Comparison of ENCODE assay signal across 9 mouse cellular contexts in the genomic region with DNA sequence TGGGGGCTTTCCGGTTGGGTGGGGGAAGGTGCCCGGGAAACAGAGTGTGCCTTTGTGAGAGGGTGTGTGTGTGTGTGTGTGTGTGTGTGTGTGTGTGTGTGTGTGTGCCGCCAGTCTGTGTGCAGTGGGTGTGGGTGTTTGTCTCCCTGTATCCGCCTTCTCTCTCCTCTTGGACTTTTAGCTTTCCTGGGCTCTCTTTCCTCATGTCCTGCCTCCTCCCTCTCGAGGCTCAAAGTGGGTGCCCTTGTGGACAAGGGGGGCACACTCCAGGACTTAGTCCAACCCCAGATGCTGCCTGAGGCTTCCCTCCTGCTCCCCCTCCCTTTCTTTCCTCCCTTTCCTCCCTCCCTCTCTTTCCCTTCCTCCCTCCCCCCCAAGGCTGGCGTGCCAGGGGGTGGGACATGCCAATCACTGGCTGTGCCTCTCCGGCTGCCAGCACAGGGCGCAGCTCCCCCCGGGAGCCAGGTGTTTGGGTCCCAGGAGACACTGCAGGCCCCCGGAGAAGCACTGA. TPM values are rescaled to one million over a fixed set of nuclear protein-coding genes. Genes with fewer than 3 reads are reported as not detected.
DNase-seq lines count a peak whose midpoint lies in the region; ATAC-seq lines count a peak whose summit lies in the region.
"Had no signal": no experiment of that assay in that cellular context is flagged by ENCODE, and none has a peak within 500 bp of the region (broad histone marks: within the 10 kb centered on the region; RNA-seq: fewer than 3 reads in every experiment).

No protein-coding gene starts in this region.

- no peak overlapping the region for H3K9ac ChIP-seq in kidney, embryonic 16.5 days (replicated peaks; ENCODE audit: low read length)
- H3K9ac ChIP-seq in forebrain, embryonic 14.5 days (ENCODE audit: low read length) = peak overlapping the region; percentile 32; the same call in 1 of the 2 replicates
- H3K9ac ChIP-seq: midbrain, embryonic 12.5 days had no signal

- H3K27ac ChIP-seq in kidney, embryonic 16.5 days (ENCODE audit: low read length) = no peak overlapping the region
- H3K27ac ChIP-seq in forebrain, embryonic 14.5 days (ENCODE audit: low read depth, low read length) = no peak overlapping the region
- H3K27ac ChIP-seq: midbrain, embryonic 12.5 days had no signal

- 0 out of 2 replicates have a peak, but pooled peaks have one; percentile 33 for ATAC-seq in kidney, embryonic 16.5 days (ENCODE audit: low FRiP score, low TSS enrichment)
- peak; percentile 31; the same call in 1 of the 2 replicates for ATAC-seq in forebrain, embryonic 14.5 days

- 41% methylated on average over 10 of the region's 10 CpGs for WGBS in kidney, embryonic 16.5 days
- WGBS in forebrain, embryonic 14.5 days = 41% methylated on average over 8 of the region's 10 CpGs

- H3K4me3 ChIP-seq in kidney, embryonic 16.5 days (ENCODE audit: low read length) = no peak overlapping the region
- H3K4me3 ChIP-seq in forebrain, embryonic 14.5 days (ENCODE audit: low read depth, low read length) = no peak overlapping the region
- H3K4me3 ChIP-seq: midbrain, embryonic 12.5 days had no signal

- peaks cover 8% of the 10 kb centered on the region for H3K4me1 ChIP-seq in kidney, embryonic 16.5 days (ENCODE audit: insufficient read depth, low read length)
- H3K4me1 ChIP-seq in forebrain, embryonic 14.5 days (ENCODE audit: control insufficient read depth, insufficient read depth, low read length) = peaks cover 8% of the 10 kb centered on the region; the same call in 1 of the 2 replicates

- no peak overlapping the region for H3K4me2 ChIP-seq in kidney, embryonic 16.5 days (replicated peaks; ENCODE audit: low read depth, low read length)
- H3K4me2 ChIP-seq in forebrain, embryonic 14.5 days (ENCODE audit: low read length) = peak overlapping the region; percentile 24
- H3K4me2 ChIP-seq: midbrain, embryonic 12.5 days had no signal

- H3K27me3 ChIP-seq in kidney, embryonic 16.5 days (ENCODE audit: insufficient read depth, low read length) = peaks cover 9% of the 10 kb centered on the region; the same call in 1 of the 2 replicates
- no peaks in the 10 kb centered on the region for H3K27me3 ChIP-seq in forebrain, embryonic 14.5 days (replicated peaks; ENCODE audit: control insufficient read depth, insufficient read depth, low read length)

- H3K36me3 ChIP-seq in kidney, embryonic 16.5 days (ENCODE audit: insufficient read depth, low read length) = no peaks in the 10 kb centered on the region
- H3K36me3 ChIP-seq in forebrain, embryonic 14.5 days (ENCODE audit: control insufficient read depth, insufficient read depth, low read length) = no peaks in the 10 kb centered on the region
- H3K36me3 ChIP-seq: midbrain, embryonic 12.5 days had no signal

- no peaks in the 10 kb centered on the region for H3K9me3 ChIP-seq in kidney, embryonic 16.5 days (ENCODE audit: low read length)
- H3K9me3 ChIP-seq in forebrain, embryonic 14.5 days (replicated peaks; ENCODE audit: control insufficient read depth, low read length) = no peaks in the 10 kb centered on the region
- H3K9me3 ChIP-seq: midbrain, embryonic 12.5 days had no signal

- no peak for DNase-seq in kidney, adult 9 months
- DNase-seq in forebrain, embryonic 14.5 days (ENCODE audit: low spot score) = peak; percentile 52
- DNase-seq in layer of hippocampus, adult 9-11 months = peak; percentile 79
- DNase-seq in right cerebral cortex, adult 2 months (ENCODE audit: low spot score in 2 of 2) = peak; percentile 72 to 77
- no peak for DNase-seq in spleen, adult 18-20 months
- no peak for DNase-seq in thymus, postnatal 4 days
- DNase-seq in B cell, adult 2 months = no peak

RNA-seq across cellular contexts. Expression of gene Chrm1, which starts 0.4 kb away (rescaled TPM):
- polyA plus RNA-seq in kidney, embryonic 16.5 days (2015; fragmentation: Nextera tagmentation; extraction: Ambion mirVana) = 0.11 and 0.14 TPM in 2 replicates
- 1.7 and 3.1 TPM in 2 replicates for polyA plus RNA-seq in forebrain, embryonic 14.5 days (2014; fragmentation: Nextera tagmentation; extraction: Ambion mirVana)

RNA-seq across cellular contexts. Expression of gene Slc22a6, which starts 46.1 kb away (rescaled TPM):
- 48.8 and 59.4 TPM in 2 replicates for polyA plus RNA-seq in kidney, embryonic 16.5 days (2015; fragmentation: Nextera tagmentation; extraction: Ambion mirVana)
- polyA plus RNA-seq in forebrain, embryonic 14.5 days (2014; fragmentation: Nextera tagmentation; extraction: Ambion mirVana) = 4.7 and 7.4 TPM in 2 replicates

RNA-seq across cellular contexts. Expression of gene Slc3a2, which starts 59.2 kb away (rescaled TPM):
- polyA plus RNA-seq in kidney, embryonic 16.5 days (2015; fragmentation: Nextera tagmentation; extraction: Ambion mirVana) = 141 and 146 TPM in 2 replicates
- polyA plus RNA-seq in forebrain, embryonic 14.5 days (2014; fragmentation: Nextera tagmentation; extraction: Ambion mirVana) = 179 and 200 TPM in 2 replicates

Comparison
In these comparisons a context has a peak if more than half of its experiments do, and no peak if none do; other contexts are left out.
1. DNase-seq: peak in forebrain, embryonic 14.5 days (single experiment), layer of hippocampus, adult 9-11 months (single experiment) and right cerebral cortex, adult 2 months (2 of 2); none in kidney, adult 9 months (single experiment), spleen, adult 18-20 months (0 of 2), thymus, postnatal 4 days (single experiment) and B cell, adult 2 months (0 of 2).